Mouse (Mus musculus): ENCODE results near the gene Ptprd. TPM values are rescaled to one million over a fixed set of nuclear protein-coding genes. Genes with fewer than 3 reads are reported as not detected.

The Ptprd gene
- polyA plus RNA-seq, 1 experiment from 2014 or later: 14.9 TPM

DNA sequence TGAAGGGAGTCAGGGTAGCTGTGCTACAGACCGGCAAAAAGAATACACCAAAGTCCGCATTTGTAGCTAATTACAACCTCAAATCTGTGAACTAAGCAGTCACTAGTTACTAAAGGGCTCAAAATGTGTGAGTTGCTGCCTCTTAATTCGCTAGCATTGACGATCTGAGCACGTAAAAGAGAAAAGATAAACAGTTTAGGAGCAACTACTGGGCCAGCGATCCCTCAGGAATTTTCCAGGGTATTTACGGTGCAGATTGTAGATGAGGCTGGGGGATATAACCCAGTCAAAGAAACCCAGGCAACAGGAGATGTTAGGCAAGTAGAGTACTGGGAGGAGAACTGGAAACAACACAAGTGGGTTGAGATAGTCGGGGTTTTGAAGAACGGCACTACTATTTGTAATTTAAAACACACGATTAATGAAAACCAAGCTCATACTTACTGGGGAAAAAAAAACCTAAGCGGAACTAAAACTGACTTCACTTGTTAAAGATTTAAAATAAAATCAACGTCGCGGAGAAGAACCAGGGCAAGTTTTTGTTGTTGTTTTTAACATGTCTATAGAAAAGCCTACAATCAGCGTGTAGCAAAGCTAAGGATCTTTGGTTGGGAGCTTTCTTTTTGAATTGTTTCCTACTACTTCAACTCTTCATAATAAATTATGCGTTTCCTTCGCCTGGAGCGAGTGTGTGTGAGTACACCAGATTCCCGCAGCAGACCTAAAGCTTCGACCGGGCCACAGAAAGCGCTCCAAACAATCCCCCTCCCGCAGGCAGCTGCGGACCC is 1762.9 kb downstream of the Ptprd start:
- Histone ChIP-seq H3K9ac (replicated peaks; ENCODE audit: low read depth) (peak overlapping the region; percentile 65), H3K27me3 (replicated peaks; ENCODE audit: insufficient read depth, low read length) (no peaks in the 10 kb centered on the region), H3K4me1 (ENCODE audit: insufficient read depth, low read depth, low read length) (no peaks in the 10 kb centered on the region), H3K4me2 (replicated peaks; ENCODE audit: low read depth, low read length) (peak overlapping the region; percentile 96), H3K27ac (ENCODE audit: low read length) (peak overlapping the region; percentile 75), H3K4me3 (ENCODE audit: low read depth, low read length) (peak overlapping the region; percentile 87), H3K36me3 (ENCODE audit: insufficient read depth, low read length) (no peaks in the 10 kb centered on the region), H3K9me3 (ENCODE audit: low read length) (no peaks in the 10 kb centered on the region)
- TF ChIP-seq CTCF (IDR thresholded peaks at IDR 0.05) (no peak), EP300 (IDR thresholded peaks at IDR 0.05) (no peak)
- ATAC-seq (no peak), DNase-seq (ENCODE audit: low spot score) (peak; percentile 24)
- WGBS: 2% methylated on average over 24 of the region's 24 CpGs

DNA sequence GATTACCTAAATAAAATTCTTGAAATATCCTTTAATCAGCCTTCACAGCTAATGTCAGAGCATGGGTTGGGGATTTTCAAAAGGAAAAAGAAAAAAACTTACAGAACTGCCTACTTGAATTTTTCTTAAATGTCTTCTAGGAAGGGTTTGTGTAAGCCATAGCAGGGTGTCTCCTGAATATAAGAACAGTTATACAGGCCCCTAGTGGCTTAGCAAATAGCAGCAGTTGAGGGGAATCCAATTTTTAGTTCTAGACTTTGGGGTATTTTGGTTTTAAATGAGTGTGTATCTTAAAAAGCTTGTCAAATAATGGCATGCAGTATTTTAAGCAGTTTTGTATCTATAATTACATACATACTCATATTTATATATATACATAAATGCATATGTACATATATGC is 1764.4 kb downstream of the Ptprd start:
- Histone ChIP-seq H3K27me3 (replicated peaks; ENCODE audit: insufficient read depth, low read length) (no peaks in the 10 kb centered on the region), H3K4me2 (replicated peaks; ENCODE audit: low read depth, low read length) (no peak overlapping the region), H3K27ac (ENCODE audit: low read length) (no peak overlapping the region), H3K4me3 (ENCODE audit: low read depth, low read length) (no peak overlapping the region), H3K9ac (replicated peaks; ENCODE audit: low read depth) (no peak overlapping the region), H3K4me1 (ENCODE audit: insufficient read depth, low read depth, low read length) (no peaks in the 10 kb centered on the region), H3K9me3 (ENCODE audit: low read length) (no peaks in the 10 kb centered on the region), H3K36me3 (ENCODE audit: insufficient read depth, low read length) (no peaks in the 10 kb centered on the region)
- peak; percentile 59 for TF ChIP-seq CTCF (IDR thresholded peaks at IDR 0.05)
- TF ChIP-seq EP300 (IDR thresholded peaks at IDR 0.05): no peak
- DNase-seq (ENCODE audit: low spot score) (peak; percentile 79), ATAC-seq (no peak)

DNA sequence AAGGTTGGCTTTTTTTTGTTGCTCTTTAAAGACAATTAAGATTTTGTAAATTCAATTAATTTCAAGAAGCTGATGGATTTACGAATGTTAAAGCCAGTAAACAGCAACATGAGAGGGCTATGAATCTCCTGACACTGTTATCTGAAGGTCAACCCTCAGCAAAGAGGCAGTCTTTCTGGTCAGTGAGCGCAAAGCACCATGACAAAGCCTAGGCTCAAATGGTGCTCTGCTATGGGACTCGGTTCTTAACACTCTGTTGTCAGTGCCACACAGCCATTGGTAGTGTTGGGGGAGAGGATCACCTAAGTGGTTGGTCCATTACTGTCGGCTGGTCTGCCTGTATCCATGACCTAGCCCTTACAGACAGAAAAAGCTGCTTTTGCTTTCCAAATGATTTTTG is 1767.0 kb downstream of the Ptprd start:
- no peak overlapping the region for H3K4me2 ChIP-seq (replicated peaks; ENCODE audit: low read depth, low read length)
- DNase-seq (ENCODE audit: low spot score) (no peak), ATAC-seq (no peak)
- TF ChIP-seq EP300 (IDR thresholded peaks at IDR 0.05) (no peak), CTCF (IDR thresholded peaks at IDR 0.05) (no peak)
- no peak overlapping the region for H3K4me3 ChIP-seq (ENCODE audit: low read depth, low read length)
- no peak overlapping the region for H3K9ac ChIP-seq (replicated peaks; ENCODE audit: low read depth)
- no peaks in the 10 kb centered on the region for H3K27me3 ChIP-seq (replicated peaks; ENCODE audit: insufficient read depth, low read length)
- 78% methylated on average over 4 of the region's 4 CpGs for WGBS
- H3K36me3 ChIP-seq (ENCODE audit: insufficient read depth, low read length): no peaks in the 10 kb centered on the region
- no peaks in the 10 kb centered on the region for H3K4me1 ChIP-seq (ENCODE audit: insufficient read depth, low read depth, low read length)
- H3K27ac ChIP-seq (ENCODE audit: low read length): no peak overlapping the region
- no peaks in the 10 kb centered on the region for H3K9me3 ChIP-seq (ENCODE audit: low read length)

DNA sequence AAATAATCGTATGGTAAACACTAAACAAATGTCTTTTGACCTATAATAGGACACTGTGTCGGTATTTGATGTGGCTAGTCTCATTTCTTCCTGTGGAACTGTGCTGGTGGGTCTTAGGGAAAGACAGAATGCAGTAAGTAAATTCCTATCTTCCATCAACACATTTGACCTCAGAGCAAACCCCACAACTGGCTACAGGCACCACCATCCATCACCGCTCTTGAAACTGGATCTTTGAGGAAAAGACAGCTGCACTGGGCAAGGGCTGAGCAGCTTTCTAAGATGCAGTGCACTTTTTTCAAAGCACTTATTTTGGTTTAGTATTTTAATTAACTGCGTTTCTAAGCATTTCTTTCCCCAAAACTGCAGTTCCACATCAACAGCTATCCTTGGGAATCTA is 1768.2 kb downstream of the Ptprd start:
- Histone ChIP-seq H3K4me3 (ENCODE audit: low read depth, low read length) (no peak overlapping the region), H3K27ac (ENCODE audit: low read length) (no peak overlapping the region), H3K9me3 (ENCODE audit: low read length) (no peaks in the 10 kb centered on the region), H3K27me3 (replicated peaks; ENCODE audit: insufficient read depth, low read length) (no peaks in the 10 kb centered on the region), H3K4me2 (replicated peaks; ENCODE audit: low read depth, low read length) (no peak overlapping the region), H3K4me1 (ENCODE audit: insufficient read depth, low read depth, low read length) (no peaks in the 10 kb centered on the region), H3K36me3 (ENCODE audit: insufficient read depth, low read length) (no peaks in the 10 kb centered on the region), H3K9ac (replicated peaks; ENCODE audit: low read depth) (no peak overlapping the region)
- DNase-seq (ENCODE audit: low spot score) (no peak), ATAC-seq (no peak)
- TF ChIP-seq EP300 (IDR thresholded peaks at IDR 0.05) (no peak), CTCF (IDR thresholded peaks at IDR 0.05) (no peak)
- 62% methylated on average over 4 of the region's 4 CpGs for WGBS

DNA sequence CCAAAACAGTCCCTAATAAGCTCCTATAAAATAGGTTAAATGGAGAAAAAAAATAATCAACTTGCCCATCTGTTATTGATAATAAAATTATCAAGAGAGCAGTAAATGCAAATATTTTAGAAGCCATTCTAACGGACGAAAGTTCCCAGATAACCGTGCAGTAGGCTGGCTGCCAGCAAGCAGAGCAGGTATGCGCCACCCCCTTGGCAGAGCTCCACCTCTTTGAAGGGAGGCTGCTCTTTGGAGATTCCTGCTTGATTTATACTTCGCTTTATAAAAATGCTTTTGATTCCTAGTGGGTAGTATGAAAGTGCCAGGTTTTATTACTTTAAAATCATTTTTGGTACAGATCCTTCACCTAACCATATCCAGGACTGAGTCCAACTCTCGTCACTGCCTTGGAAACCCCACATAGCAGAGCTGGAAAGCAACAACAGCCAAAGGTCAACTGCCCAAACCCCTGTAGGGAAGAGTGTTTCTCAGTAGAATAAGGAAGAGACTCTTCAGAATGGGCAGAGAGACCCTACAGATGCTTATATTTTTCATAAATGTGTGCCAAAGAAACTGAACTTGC is 1770.9 kb downstream of the Ptprd start:
- H3K27me3 ChIP-seq (replicated peaks; ENCODE audit: insufficient read depth, low read length): no peaks in the 10 kb centered on the region
- ATAC-seq: no peak
- no peak overlapping the region for H3K4me2 ChIP-seq (replicated peaks; ENCODE audit: low read depth, low read length)
- no peak for DNase-seq (ENCODE audit: low spot score)
- WGBS: 27% methylated on average over 6 of the region's 6 CpGs
- no peak overlapping the region for H3K9ac ChIP-seq (replicated peaks; ENCODE audit: low read depth)
- no peak overlapping the region for H3K4me3 ChIP-seq (ENCODE audit: low read depth, low read length)
- H3K36me3 ChIP-seq (ENCODE audit: insufficient read depth, low read length): no peaks in the 10 kb centered on the region
- TF ChIP-seq EP300 (IDR thresholded peaks at IDR 0.05) (no peak), CTCF (IDR thresholded peaks at IDR 0.05) (no peak)
- no peaks in the 10 kb centered on the region for H3K9me3 ChIP-seq (ENCODE audit: low read length)
- H3K4me1 ChIP-seq (ENCODE audit: insufficient read depth, low read depth, low read length): no peaks in the 10 kb centered on the region
- H3K27ac ChIP-seq (ENCODE audit: low read length): no peak overlapping the region

DNA sequence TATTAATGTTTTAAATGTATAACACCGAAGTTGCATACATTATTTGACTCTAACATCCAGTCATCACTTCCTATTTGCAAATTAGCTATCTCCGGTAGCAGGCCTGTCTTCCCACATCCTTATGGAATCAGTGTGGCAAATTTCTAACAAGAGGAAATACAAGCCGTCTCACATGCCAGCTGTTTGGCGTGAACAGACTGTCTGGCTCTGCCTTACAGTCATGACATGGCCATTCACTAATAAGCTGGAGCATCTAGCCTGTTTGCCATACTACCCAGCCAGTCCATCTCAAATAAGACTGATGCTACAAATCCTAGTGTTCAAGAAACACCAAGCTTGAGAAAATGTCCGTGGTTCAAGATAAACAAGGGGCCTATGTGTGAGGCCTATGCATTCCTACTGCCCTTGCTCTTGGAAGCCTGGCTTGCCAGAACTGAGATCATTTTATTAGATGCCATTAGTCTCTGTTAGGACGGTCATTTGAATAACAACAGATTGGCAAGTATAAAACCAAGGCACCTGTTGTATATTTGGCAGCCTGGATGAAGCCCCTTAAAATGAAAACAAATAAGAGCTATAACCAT is 1773.2 kb downstream of the Ptprd start:
- Histone ChIP-seq H3K27me3 (replicated peaks; ENCODE audit: insufficient read depth, low read length) (no peaks in the 10 kb centered on the region), H3K4me2 (replicated peaks; ENCODE audit: low read depth, low read length) (no peak overlapping the region), H3K9me3 (ENCODE audit: low read length) (no peaks in the 10 kb centered on the region), H3K9ac (replicated peaks; ENCODE audit: low read depth) (no peak overlapping the region), H3K4me1 (ENCODE audit: insufficient read depth, low read depth, low read length) (no peaks in the 10 kb centered on the region), H3K4me3 (ENCODE audit: low read depth, low read length) (no peak overlapping the region), H3K36me3 (ENCODE audit: insufficient read depth, low read length) (no peaks in the 10 kb centered on the region), H3K27ac (ENCODE audit: low read length) (no peak overlapping the region)
- ATAC-seq (no peak), DNase-seq (ENCODE audit: low spot score) (no peak)
- 68% methylated on average over 6 of the region's 6 CpGs for WGBS
- TF ChIP-seq EP300 (IDR thresholded peaks at IDR 0.05) (no peak), CTCF (IDR thresholded peaks at IDR 0.05) (no peak)

All from lung, postnatal 0 days (tissue).